Mouse (Mus musculus): ENCODE measurements around the gene Trafd1. TPM values are rescaled to one million over a fixed set of nuclear protein-coding genes. Genes with fewer than 3 reads are reported as not detected.
A peak's percentile ranks its signal among the peaks of the same experiment; 100 is the strongest.

Trafd1 gene
- polyA plus RNA-seq (2015; fragmentation: Nextera tagmentation; extraction: Ambion mirVana), result 74.7 and 77.1 TPM in 2 replicates

DNA sequence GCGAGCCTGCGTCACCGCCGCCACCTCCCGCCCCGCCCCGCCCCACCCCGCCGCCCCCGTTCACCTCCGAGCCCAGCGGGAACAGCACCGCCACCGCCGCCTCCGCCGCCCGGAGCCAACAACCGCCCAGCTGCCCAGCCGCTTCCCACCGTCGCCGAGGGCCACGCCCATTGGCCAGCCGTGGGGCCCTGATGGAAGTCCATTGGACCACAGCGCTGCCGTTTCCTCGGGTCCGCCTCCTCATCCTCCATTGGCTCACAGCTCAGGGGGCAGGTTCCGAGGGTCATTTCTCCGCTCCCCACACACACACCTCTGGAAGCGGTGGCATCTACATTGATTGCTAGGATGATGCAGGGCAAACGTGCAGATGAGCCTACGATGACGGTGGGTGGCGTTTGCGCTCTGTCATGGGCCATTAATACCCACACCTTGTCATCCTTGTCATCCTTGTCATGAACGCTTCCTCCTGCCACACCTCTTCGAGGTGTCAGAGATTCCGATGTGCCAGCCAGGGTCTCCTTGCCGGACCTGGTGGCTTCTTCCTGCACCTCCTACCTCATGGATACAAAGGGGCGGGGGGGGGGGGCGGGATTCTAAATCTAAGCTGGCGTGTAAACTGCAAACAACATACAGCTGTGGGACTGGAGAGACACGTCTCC is at the start of gene Trafd1:
TSS of gene Trafd1 (minus strand) at position 172 of the 659 bp plus-strand sequence.
- H3K4me3 ChIP-seq (replicated peaks; ENCODE audit: low read length), result peak within 1 kb of the TSS; percentile 82
- 1% methylated on average over 34 of the region's 45 CpGs for WGBS
- peaks cover 13% of the 10 kb centered on the region for H3K36me3 ChIP-seq (ENCODE audit: control insufficient read depth, insufficient read depth, low read length)
- peak; percentile 93 for ATAC-seq (ENCODE audit: insufficient read depth, low FRiP score)
- H3K9ac ChIP-seq (ENCODE audit: low read length), result peak within 1 kb of the TSS; percentile 91
- peak within 1 kb of the TSS; percentile 54 for H3K4me2 ChIP-seq (ENCODE audit: low read depth, low read length)
- peaks cover 30% of the 10 kb centered on the region for H3K4me1 ChIP-seq (ENCODE audit: control insufficient read depth, insufficient read depth, low read length)
- H3K27me3 ChIP-seq (ENCODE audit: control insufficient read depth, insufficient read depth, low read length), result no peaks in the 10 kb centered on the region
- no peaks in the 10 kb centered on the region for H3K9me3 ChIP-seq (replicated peaks; ENCODE audit: control insufficient read depth, low read length)
- peak within 1 kb of the TSS; percentile 95 for H3K27ac ChIP-seq (ENCODE audit: low read length)

DNA sequence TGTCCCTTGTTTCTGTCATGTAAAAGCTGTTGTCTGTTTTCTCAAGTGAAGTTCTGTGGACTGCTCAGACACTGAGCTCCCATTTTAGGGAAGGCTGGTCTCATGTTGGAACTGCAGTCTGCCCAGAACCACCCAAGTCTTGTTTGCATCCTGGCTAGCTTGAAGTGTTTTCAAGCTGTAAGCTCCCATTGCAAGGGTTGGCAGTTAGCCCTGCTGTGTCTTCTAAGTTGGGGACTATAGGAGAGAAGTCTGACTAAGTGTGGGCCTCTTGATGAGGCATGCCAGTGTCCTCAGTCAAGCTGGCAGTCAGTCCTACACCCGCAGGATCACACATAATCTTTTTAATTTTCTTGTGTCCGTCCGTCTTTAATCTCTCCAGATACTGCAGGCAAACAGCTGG is 43.5 kb upstream of the Trafd1 start:
- ATAC-seq (ENCODE audit: insufficient read depth, low FRiP score), result no peak
- 93% methylated on average over 3 of the region's 3 CpGs for WGBS
- no peak overlapping the region for H3K4me3 ChIP-seq (replicated peaks; ENCODE audit: low read length)
- no peaks in the 10 kb centered on the region for H3K4me1 ChIP-seq (ENCODE audit: control insufficient read depth, insufficient read depth, low read length)
- H3K9ac ChIP-seq (ENCODE audit: low read length), result no peak overlapping the region
- H3K36me3 ChIP-seq (ENCODE audit: control insufficient read depth, insufficient read depth, low read length), result peaks cover 51% of the 10 kb centered on the region
- no peaks in the 10 kb centered on the region for H3K9me3 ChIP-seq (replicated peaks; ENCODE audit: control insufficient read depth, low read length)
- H3K4me2 ChIP-seq (ENCODE audit: low read depth, low read length), result no peak overlapping the region
- no peaks in the 10 kb centered on the region for H3K27me3 ChIP-seq (ENCODE audit: control insufficient read depth, insufficient read depth, low read length)
- no peak overlapping the region for H3K27ac ChIP-seq (ENCODE audit: low read length)

- peaks cover 29% of the 10 kb centered on the region for H3K36me3 ChIP-seq (ENCODE audit: control insufficient read depth, insufficient read depth, low read length)
- H3K4me1 ChIP-seq (ENCODE audit: control insufficient read depth, insufficient read depth, low read length), result no peaks in the 10 kb centered on the region
- H3K4me2 ChIP-seq (ENCODE audit: low read depth, low read length), result no peak overlapping the region
- no peak overlapping the region for H3K9ac ChIP-seq (ENCODE audit: low read length)
- H3K9me3 ChIP-seq (replicated peaks; ENCODE audit: control insufficient read depth, low read length), result no peaks in the 10 kb centered on the region
- 92% methylated on average over 10 of the region's 10 CpGs for WGBS
- H3K4me3 ChIP-seq (replicated peaks; ENCODE audit: low read length), result no peak overlapping the region
- no peak for ATAC-seq (ENCODE audit: insufficient read depth, low FRiP score)
- no peak overlapping the region for H3K27ac ChIP-seq (ENCODE audit: low read length)
- no peaks in the 10 kb centered on the region for H3K27me3 ChIP-seq (ENCODE audit: control insufficient read depth, insufficient read depth, low read length)
Observed at GRCm38 (mm10) chr5:121423297-121423696, 37.9 kb upstream of the Trafd1 start.

DNA sequence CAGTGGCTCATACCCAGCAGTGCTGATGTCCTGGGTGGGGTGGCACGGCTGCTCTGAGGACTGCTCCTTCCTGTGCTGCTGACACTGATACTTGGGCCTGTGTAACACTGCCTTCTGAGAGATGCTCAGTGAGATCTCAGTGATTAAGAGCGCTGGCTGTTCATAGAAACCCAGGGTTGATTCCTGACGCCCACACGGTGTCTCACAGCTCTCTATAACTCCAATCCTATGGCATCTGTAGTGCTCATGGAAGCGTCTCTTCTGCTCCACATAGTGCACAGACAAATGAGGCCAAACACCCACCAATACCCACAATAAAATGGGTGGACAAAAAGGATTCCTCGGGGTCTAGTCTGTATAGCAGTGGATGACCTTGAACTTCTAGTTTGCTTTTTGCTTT is 37.4 kb upstream of the Trafd1 start:
- Histone ChIP-seq H3K27ac (ENCODE audit: low read length) (no peak overlapping the region), H3K4me1 (ENCODE audit: control insufficient read depth, insufficient read depth, low read length) (no peaks in the 10 kb centered on the region), H3K27me3 (ENCODE audit: control insufficient read depth, insufficient read depth, low read length) (no peaks in the 10 kb centered on the region), H3K4me2 (ENCODE audit: low read depth, low read length) (no peak overlapping the region), H3K9ac (ENCODE audit: low read length) (no peak overlapping the region), H3K4me3 (replicated peaks; ENCODE audit: low read length) (no peak overlapping the region), H3K36me3 (ENCODE audit: control insufficient read depth, insufficient read depth, low read length) (peaks cover 31% of the 10 kb centered on the region), H3K9me3 (replicated peaks; ENCODE audit: control insufficient read depth, low read length) (no peaks in the 10 kb centered on the region)
- WGBS, result 91% methylated on average over 6 of the region's 6 CpGs
- ATAC-seq (ENCODE audit: insufficient read depth, low FRiP score), result no peak

DNA sequence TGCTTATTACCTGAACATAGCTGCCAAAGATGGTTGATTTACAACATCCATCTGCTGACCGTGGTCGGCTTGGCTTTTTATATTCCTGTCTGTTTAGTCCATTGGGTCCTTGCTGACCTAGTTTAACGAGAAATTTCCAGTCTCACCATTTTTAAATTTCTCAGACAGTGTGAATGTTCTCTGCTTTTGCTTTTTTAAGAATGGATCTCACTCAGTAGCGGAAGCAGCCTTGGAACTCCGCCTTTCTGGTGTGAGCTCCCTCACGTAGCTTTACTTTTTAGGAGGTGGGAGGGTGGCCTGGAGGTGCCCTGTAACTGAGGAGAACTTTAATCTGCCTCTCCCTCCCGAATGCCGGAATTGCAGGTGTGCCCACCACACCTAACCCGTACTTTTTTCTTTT is 35.3 kb upstream of the Trafd1 start:
- no peaks in the 10 kb centered on the region for H3K27me3 ChIP-seq (ENCODE audit: control insufficient read depth, insufficient read depth, low read length)
- no peak for ATAC-seq (ENCODE audit: insufficient read depth, low FRiP score)
- 88% methylated on average over 9 of the region's 9 CpGs for WGBS
- H3K9me3 ChIP-seq (replicated peaks; ENCODE audit: control insufficient read depth, low read length), result 0 out of 2 replicates have a peak, but pooled peaks cover 4% of the 10 kb centered on the region
- H3K4me2 ChIP-seq (ENCODE audit: low read depth, low read length), result no peak overlapping the region
- no peaks in the 10 kb centered on the region for H3K4me1 ChIP-seq (ENCODE audit: control insufficient read depth, insufficient read depth, low read length)
- H3K4me3 ChIP-seq (replicated peaks; ENCODE audit: low read length), result no peak overlapping the region
- peaks cover 31% of the 10 kb centered on the region for H3K36me3 ChIP-seq (ENCODE audit: control insufficient read depth, insufficient read depth, low read length)
- H3K9ac ChIP-seq (ENCODE audit: low read length), result no peak overlapping the region
- no peak overlapping the region for H3K27ac ChIP-seq (ENCODE audit: low read length)

DNA sequence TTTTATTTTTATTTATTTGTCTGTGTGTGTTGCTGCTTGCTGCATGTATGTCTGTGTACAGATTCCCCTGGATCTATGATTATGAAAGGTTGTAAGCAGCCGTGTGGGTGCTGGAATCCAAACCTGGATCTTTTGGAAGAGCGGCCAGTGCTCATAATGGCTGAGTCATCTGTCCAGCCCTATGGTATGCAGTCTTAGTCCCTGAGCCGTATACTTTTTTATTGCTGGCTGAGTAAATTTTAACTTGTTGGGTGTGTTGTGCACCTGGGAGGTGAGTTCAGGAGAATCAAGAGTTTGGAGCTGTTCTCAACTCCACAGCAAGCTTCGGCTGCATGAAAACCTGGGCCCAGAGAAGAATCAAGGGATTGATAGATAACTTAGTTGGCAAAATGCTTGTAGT is 25.5 kb upstream of the Trafd1 start:
- peaks cover 18% of the 10 kb centered on the region for H3K36me3 ChIP-seq (ENCODE audit: control insufficient read depth, insufficient read depth, low read length)
- H3K4me1 ChIP-seq (ENCODE audit: control insufficient read depth, insufficient read depth, low read length), result no peaks in the 10 kb centered on the region
- no peaks in the 10 kb centered on the region for H3K27me3 ChIP-seq (ENCODE audit: control insufficient read depth, insufficient read depth, low read length)
- H3K27ac ChIP-seq (ENCODE audit: low read length), result no peak overlapping the region
- 86% methylated on average over 4 of the region's 4 CpGs for WGBS
- no peak for ATAC-seq (ENCODE audit: insufficient read depth, low FRiP score)
- no peaks in the 10 kb centered on the region for H3K9me3 ChIP-seq (replicated peaks; ENCODE audit: control insufficient read depth, low read length)
- no peak overlapping the region for H3K9ac ChIP-seq (ENCODE audit: low read length)
- no peak overlapping the region for H3K4me2 ChIP-seq (ENCODE audit: low read depth, low read length)
- no peak overlapping the region for H3K4me3 ChIP-seq (replicated peaks; ENCODE audit: low read length)

- H3K4me1 ChIP-seq (ENCODE audit: control insufficient read depth, insufficient read depth, low read length), result no peaks in the 10 kb centered on the region
- 87% methylated on average over 8 of the region's 8 CpGs for WGBS
Observed at GRCm38 (mm10) chr5:121407856-121408255, 22.4 kb upstream of the Trafd1 start.

DNA sequence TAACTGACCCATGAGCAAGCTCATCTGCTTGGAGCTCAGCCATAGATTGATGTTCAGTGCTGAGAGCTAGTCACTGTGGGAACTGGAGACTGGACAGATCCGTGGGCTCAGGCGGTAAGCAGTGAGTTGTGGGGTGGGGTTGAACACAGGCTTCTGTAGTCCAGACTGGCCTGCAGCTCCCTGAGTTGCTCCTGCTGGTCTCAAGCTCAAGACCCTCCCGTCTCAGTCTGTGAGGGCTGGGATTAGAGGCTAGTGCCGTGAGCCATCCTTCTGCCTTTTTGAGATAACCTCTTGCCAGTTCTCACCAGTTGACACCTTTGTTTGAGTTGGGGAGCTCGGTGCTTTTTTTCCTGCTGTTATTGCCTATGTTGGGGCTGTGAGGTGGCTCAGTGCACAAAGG is 15.4 kb upstream of the Trafd1 start:
- Histone ChIP-seq H3K27ac (ENCODE audit: low read length) (no peak overlapping the region), H3K4me3 (replicated peaks; ENCODE audit: low read length) (no peak overlapping the region), H3K9me3 (replicated peaks; ENCODE audit: control insufficient read depth, low read length) (no peaks in the 10 kb centered on the region), H3K36me3 (ENCODE audit: control insufficient read depth, insufficient read depth, low read length) (no peaks in the 10 kb centered on the region), H3K27me3 (ENCODE audit: control insufficient read depth, insufficient read depth, low read length) (no peaks in the 10 kb centered on the region), H3K4me2 (ENCODE audit: low read depth, low read length) (no peak overlapping the region), H3K4me1 (ENCODE audit: control insufficient read depth, insufficient read depth, low read length) (peaks cover 17% of the 10 kb centered on the region), H3K9ac (ENCODE audit: low read length) (no peak overlapping the region)
- ATAC-seq (ENCODE audit: insufficient read depth, low FRiP score), result no peak
- 64% methylated on average over 5 of the region's 5 CpGs for WGBS

More at GRCm38 (mm10) chr5:121407856-121408255, 22.4 kb upstream of the Trafd1 start:
- Histone ChIP-seq H3K36me3 (ENCODE audit: control insufficient read depth, insufficient read depth, low read length) (peaks cover 14% of the 10 kb centered on the region; the same call in 1 of the 2 replicates), H3K9me3 (replicated peaks; ENCODE audit: control insufficient read depth, low read length) (no peaks in the 10 kb centered on the region), H3K27me3 (ENCODE audit: control insufficient read depth, insufficient read depth, low read length) (no peaks in the 10 kb centered on the region), H3K27ac (ENCODE audit: low read length) (no peak overlapping the region), H3K9ac (ENCODE audit: low read length) (no peak overlapping the region), H3K4me3 (replicated peaks; ENCODE audit: low read length) (no peak overlapping the region), H3K4me2 (ENCODE audit: low read depth, low read length) (no peak overlapping the region)
- ATAC-seq (ENCODE audit: insufficient read depth, low FRiP score), result no peak

- WGBS, result 55% methylated on average over 5 of the region's 5 CpGs
- Histone ChIP-seq H3K4me1 (ENCODE audit: control insufficient read depth, insufficient read depth, low read length) (peaks cover 17% of the 10 kb centered on the region), H3K9me3 (replicated peaks; ENCODE audit: control insufficient read depth, low read length) (no peaks in the 10 kb centered on the region), H3K4me2 (ENCODE audit: low read depth, low read length) (no peak overlapping the region), H3K4me3 (replicated peaks; ENCODE audit: low read length) (no peak overlapping the region), H3K9ac (ENCODE audit: low read length) (no peak overlapping the region), H3K36me3 (ENCODE audit: control insufficient read depth, insufficient read depth, low read length) (no peaks in the 10 kb centered on the region), H3K27ac (ENCODE audit: low read length) (no peak overlapping the region), H3K27me3 (ENCODE audit: control insufficient read depth, insufficient read depth, low read length) (no peaks in the 10 kb centered on the region)
- ATAC-seq (ENCODE audit: insufficient read depth, low FRiP score), result no peak
Observed at GRCm38 (mm10) chr5:121400064-121400463, 14.6 kb upstream of the Trafd1 start.

Data from stomach, embryonic 16.5 days (tissue).